Mouse (Mus musculus): ENCODE results near the gene B2m.
A peak's percentile ranks its signal among the peaks of the same experiment; 100 is the strongest.

Gene B2m

GRCm38 (mm10) chr2:122191849-122192248 lies 44.4 kb downstream of the B2m start:
- DNase-seq (ENCODE audit: extremely low read depth, low read depth): peak; percentile 32

- peak; percentile 51 for DNase-seq (ENCODE audit: extremely low read depth, low read depth)
Observed at GRCm38 (mm10) chr2:122194509-122194929, 47.0 kb downstream of the B2m start.

- no peak for DNase-seq (ENCODE audit: extremely low read depth, low read depth)
Observed at GRCm38 (mm10) chr2:122201501-122201900, 54.0 kb downstream of the B2m start.
